Mouse (Mus musculus): ENCODE data around the gene Eaf2. TPM values are rescaled to one million over a fixed set of nuclear protein-coding genes. Genes with fewer than 3 reads are reported as not detected.
A peak's percentile ranks its signal among the peaks of the same experiment; 100 is the strongest.

Gene Eaf2
- polyA plus RNA-seq, 1 experiment from 2014 or later = 1.9 TPM

DNA sequence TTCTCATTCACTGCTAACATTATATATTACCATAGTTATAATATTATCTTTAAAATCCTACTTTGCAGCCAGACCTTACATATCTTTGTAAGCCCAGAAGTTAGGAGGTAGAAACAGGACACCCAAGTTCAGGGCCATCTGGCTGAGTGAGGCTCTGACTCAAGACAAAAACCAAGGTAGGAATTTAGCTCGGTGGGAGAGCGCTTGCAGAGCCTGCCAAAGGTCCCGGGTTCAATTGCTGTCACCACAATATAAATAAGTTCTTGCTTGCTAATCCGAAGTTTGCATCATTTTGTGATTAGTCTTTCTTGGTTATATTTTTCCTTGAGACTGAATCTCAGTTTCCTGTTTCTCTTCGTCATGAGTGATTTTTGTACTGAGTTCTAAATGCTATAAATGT, 28.4 kb upstream of the Eaf2 start:
- H3K4me3 ChIP-seq (ENCODE audit: low read length) = no peak overlapping the region
- 90% methylated on average over 5 of the region's 5 CpGs for WGBS
- no peaks in the 10 kb centered on the region for H3K9me3 ChIP-seq (ENCODE audit: control insufficient read depth, low read length)
- no peak overlapping the region for H3K4me2 ChIP-seq (ENCODE audit: low read depth, low read length)
- no peak overlapping the region for H3K9ac ChIP-seq (ENCODE audit: low read depth, low read length)
- peaks cover 5% of the 10 kb centered on the region; the same call in 1 of the 2 replicates for H3K36me3 ChIP-seq (ENCODE audit: control insufficient read depth, insufficient read depth, low read length)
- H3K27me3 ChIP-seq (replicated peaks; ENCODE audit: control insufficient read depth, insufficient read depth, low read length) = no peaks in the 10 kb centered on the region
- no peak overlapping the region for H3K27ac ChIP-seq (ENCODE audit: low read length)
- ATAC-seq = no peak
- H3K4me1 ChIP-seq (ENCODE audit: control insufficient read depth, insufficient read depth, low read length) = no peaks in the 10 kb centered on the region

DNA sequence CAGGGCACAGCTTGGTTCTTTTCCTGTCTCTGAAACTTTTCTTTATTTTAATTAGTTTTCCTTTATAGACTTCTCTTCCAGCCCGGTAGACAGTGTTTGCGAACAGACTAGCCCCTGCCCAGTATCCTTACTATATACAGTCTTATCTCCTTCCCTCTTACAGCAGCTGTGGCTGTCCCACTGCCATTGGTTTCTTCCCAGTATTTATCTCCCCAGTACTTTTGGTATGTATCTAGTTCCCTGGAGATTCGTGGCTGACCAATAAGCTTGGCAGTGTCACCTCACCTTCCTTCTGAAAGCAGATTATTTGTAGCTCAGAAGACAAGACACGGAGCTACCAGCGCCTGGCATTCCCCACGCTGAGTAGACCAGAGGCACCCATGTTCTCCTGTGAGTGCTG, 21.9 kb upstream of the Eaf2 start:
- Histone ChIP-seq H3K9me3 (ENCODE audit: control insufficient read depth, low read length) (no peaks in the 10 kb centered on the region), H3K9ac (ENCODE audit: low read depth, low read length) (no peak overlapping the region), H3K27ac (ENCODE audit: low read length) (no peak overlapping the region), H3K4me1 (ENCODE audit: control insufficient read depth, insufficient read depth, low read length) (no peaks in the 10 kb centered on the region), H3K4me2 (ENCODE audit: low read depth, low read length) (no peak overlapping the region), H3K4me3 (ENCODE audit: low read length) (no peak overlapping the region), H3K27me3 (replicated peaks; ENCODE audit: control insufficient read depth, insufficient read depth, low read length) (no peaks in the 10 kb centered on the region), H3K36me3 (ENCODE audit: control insufficient read depth, insufficient read depth, low read length) (peaks cover 9% of the 10 kb centered on the region; the same call in 1 of the 2 replicates)
- ATAC-seq = no peak
- 92% methylated on average over 6 of the region's 6 CpGs for WGBS

DNA sequence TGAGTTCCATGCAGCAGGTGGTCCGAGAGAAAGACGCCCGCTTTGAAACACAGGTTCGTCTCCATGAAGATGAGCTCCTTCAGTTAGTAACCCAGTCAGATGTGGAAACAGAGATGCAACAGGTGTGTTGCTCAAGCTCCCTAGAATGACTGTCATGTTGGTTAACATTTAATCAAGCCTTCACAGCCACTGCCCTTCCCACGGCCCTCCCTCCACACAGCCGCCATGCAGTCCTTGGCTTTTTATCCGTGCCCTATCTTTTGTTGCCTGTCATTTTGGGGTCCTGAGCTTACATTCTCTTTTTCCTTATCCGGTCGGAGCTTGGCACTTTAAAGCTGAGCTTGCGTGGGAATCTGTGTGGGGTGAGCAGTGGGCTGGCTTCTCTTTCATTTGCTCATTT, 18.5 kb upstream of the Eaf2 start:
- Histone ChIP-seq H3K36me3 (ENCODE audit: control insufficient read depth, insufficient read depth, low read length) (0 out of 2 replicates have a peak, but pooled peaks cover 3% of the 10 kb centered on the region), H3K9me3 (ENCODE audit: control insufficient read depth, low read length) (no peaks in the 10 kb centered on the region)

DNA sequence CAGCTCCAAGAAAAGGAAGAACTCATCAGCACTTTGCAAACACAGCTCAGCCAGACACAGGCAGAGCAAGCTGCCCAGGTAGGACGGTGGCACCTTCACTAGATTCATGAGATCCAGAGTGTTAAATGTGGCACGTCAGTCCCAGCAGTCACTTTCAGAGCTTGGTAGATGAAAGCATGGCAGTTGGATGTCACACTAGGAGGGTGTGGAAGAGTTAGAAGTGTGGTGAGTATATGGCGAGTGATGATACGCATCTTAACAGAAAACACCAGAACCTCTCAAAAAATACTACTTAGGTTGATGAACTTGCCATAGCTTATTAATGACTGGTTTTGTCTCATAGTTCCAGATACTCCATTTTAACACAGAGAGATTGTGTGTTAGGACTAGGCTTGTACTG, 16.6 kb upstream of the Eaf2 start:
- no peaks in the 10 kb centered on the region for H3K27me3 ChIP-seq (replicated peaks; ENCODE audit: control insufficient read depth, insufficient read depth, low read length)
- no peaks in the 10 kb centered on the region for H3K9me3 ChIP-seq (ENCODE audit: control insufficient read depth, low read length)
- no peak overlapping the region for H3K4me3 ChIP-seq (ENCODE audit: low read length)
- no peaks in the 10 kb centered on the region for H3K4me1 ChIP-seq (ENCODE audit: control insufficient read depth, insufficient read depth, low read length)
- H3K4me2 ChIP-seq (ENCODE audit: low read depth, low read length) = no peak overlapping the region
- no peaks in the 10 kb centered on the region for H3K36me3 ChIP-seq (ENCODE audit: control insufficient read depth, insufficient read depth, low read length)
- no peak for ATAC-seq
- no peak overlapping the region for H3K9ac ChIP-seq (ENCODE audit: low read depth, low read length)
- WGBS = 91% methylated on average over 4 of the region's 4 CpGs
- H3K27ac ChIP-seq (ENCODE audit: low read length) = no peak overlapping the region

More for the DNA sequence above, 18.5 kb upstream of the Eaf2 start:
- no peak overlapping the region for H3K4me2 ChIP-seq (ENCODE audit: low read depth, low read length)
- H3K9ac ChIP-seq (ENCODE audit: low read depth, low read length) = no peak overlapping the region
- no peak for ATAC-seq
- H3K27ac ChIP-seq (ENCODE audit: low read length) = no peak overlapping the region
- H3K4me3 ChIP-seq (ENCODE audit: low read length) = no peak overlapping the region
- no peaks in the 10 kb centered on the region for H3K27me3 ChIP-seq (replicated peaks; ENCODE audit: control insufficient read depth, insufficient read depth, low read length)
- H3K4me1 ChIP-seq (ENCODE audit: control insufficient read depth, insufficient read depth, low read length) = no peaks in the 10 kb centered on the region
- 85% methylated on average over 10 of the region's 10 CpGs for WGBS

DNA sequence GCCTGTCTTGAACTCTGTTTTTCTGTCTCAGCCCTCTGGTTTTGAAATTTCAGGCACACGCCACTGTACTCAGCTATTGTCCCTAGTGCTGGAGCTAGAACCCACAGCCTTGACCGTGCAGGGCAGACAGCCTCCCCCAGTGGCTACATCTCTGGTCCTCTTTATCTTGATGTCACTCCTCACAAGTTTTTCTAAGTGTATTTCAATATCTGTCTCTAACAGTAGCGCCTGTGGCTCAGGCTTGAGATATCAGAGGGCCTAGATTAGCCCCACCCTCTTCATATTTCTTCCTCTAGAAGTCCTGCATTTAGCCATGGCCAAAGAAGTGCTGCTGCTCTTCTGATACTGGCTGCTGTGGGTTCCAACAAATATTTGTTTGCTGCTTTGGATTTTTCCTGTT, 15.8 kb upstream of the Eaf2 start:
- no peak overlapping the region for H3K4me3 ChIP-seq (ENCODE audit: low read length)
- H3K9me3 ChIP-seq (ENCODE audit: control insufficient read depth, low read length) = no peaks in the 10 kb centered on the region
- no peaks in the 10 kb centered on the region for H3K27me3 ChIP-seq (replicated peaks; ENCODE audit: control insufficient read depth, insufficient read depth, low read length)
- H3K9ac ChIP-seq (ENCODE audit: low read depth, low read length) = no peak overlapping the region
- no peak overlapping the region for H3K27ac ChIP-seq (ENCODE audit: low read length)
- ATAC-seq = peak; percentile 78
- H3K4me1 ChIP-seq (ENCODE audit: control insufficient read depth, insufficient read depth, low read length) = no peaks in the 10 kb centered on the region
- no peaks in the 10 kb centered on the region for H3K36me3 ChIP-seq (ENCODE audit: control insufficient read depth, insufficient read depth, low read length)
- H3K4me2 ChIP-seq (ENCODE audit: low read depth, low read length) = no peak overlapping the region
- 93% methylated on average over 3 of the region's 3 CpGs for WGBS

DNA sequence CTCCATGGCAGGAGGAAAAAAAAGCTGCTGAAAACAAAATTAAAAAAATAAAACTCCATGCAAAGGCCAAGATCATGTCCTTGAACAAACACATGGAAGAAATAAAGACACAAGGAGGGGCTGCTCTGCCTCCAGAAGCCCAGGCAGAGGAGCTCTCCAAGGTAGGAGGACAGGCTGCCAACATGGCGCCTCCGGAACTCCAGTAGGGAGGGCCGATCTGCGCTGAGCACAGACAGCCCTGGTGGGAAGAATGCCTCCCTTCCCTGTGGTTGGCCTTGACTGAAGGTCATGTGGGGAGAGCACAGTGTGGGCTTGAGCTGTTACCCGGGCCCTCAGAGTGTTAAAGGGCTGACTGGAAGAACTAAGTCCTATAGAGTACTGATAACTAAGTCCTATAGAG, 12.7 kb upstream of the Eaf2 start:
- Histone ChIP-seq H3K36me3 (ENCODE audit: control insufficient read depth, insufficient read depth, low read length) (no peaks in the 10 kb centered on the region), H3K4me2 (ENCODE audit: low read depth, low read length) (no peak overlapping the region), H3K27me3 (replicated peaks; ENCODE audit: control insufficient read depth, insufficient read depth, low read length) (no peaks in the 10 kb centered on the region), H3K9ac (ENCODE audit: low read depth, low read length) (no peak overlapping the region), H3K9me3 (ENCODE audit: control insufficient read depth, low read length) (no peaks in the 10 kb centered on the region), H3K4me3 (ENCODE audit: low read length) (no peak overlapping the region), H3K4me1 (ENCODE audit: control insufficient read depth, insufficient read depth, low read length) (no peaks in the 10 kb centered on the region), H3K27ac (ENCODE audit: low read length) (no peak overlapping the region)
- 90% methylated on average over 5 of the region's 5 CpGs for WGBS
- no peak for ATAC-seq

DNA sequence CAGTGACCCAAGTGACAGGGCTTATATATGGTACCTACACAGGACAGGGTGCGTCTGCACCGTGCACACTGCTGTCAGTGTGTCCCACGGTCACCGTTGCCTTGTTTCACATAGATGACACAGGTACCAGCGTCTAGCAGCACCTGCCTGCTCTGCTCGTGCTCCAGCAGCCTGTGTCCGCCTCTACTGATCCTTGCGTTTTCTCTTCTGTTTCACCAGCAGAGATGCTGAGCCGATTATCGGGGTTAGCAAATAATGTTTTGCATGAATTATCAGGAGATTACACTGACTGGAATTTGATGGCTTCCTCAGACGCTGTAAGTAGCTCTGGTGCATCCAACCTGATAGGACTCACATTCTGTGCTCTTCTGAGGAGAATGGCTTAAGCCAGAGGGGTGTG, 11.1 kb upstream of the Eaf2 start:
- Histone ChIP-seq H3K4me2 (ENCODE audit: low read depth, low read length) (no peak overlapping the region), H3K9ac (ENCODE audit: low read depth, low read length) (no peak overlapping the region), H3K27ac (ENCODE audit: low read length) (no peak overlapping the region), H3K9me3 (ENCODE audit: control insufficient read depth, low read length) (no peaks in the 10 kb centered on the region), H3K36me3 (ENCODE audit: control insufficient read depth, insufficient read depth, low read length) (no peaks in the 10 kb centered on the region), H3K4me1 (ENCODE audit: control insufficient read depth, insufficient read depth, low read length) (no peaks in the 10 kb centered on the region), H3K4me3 (ENCODE audit: low read length) (no peak overlapping the region), H3K27me3 (replicated peaks; ENCODE audit: control insufficient read depth, insufficient read depth, low read length) (no peaks in the 10 kb centered on the region)
- WGBS = 94% methylated on average over 11 of the region's 11 CpGs
- ATAC-seq = no peak

DNA sequence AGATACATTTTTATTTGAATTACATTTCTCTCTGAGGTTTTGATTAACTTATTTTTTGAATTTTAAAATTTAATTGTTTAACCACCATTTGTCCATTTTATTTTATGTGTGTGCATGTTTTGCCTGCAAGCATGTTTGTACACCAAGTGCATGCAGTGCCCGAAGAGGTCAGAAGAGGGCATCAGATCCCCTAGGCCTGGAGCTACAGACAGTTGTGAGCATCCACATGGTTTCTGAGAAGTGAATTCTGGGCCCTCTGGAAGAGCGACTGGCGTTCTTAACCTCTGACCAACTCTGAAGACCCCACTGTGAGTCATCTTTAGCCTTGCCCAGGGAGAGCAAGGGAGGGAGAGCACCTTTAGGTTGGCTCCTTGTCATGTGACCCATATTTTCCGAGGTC, 10.1 kb upstream of the Eaf2 start:
- Histone ChIP-seq H3K4me3 (ENCODE audit: low read length) (no peak overlapping the region), H3K9ac (ENCODE audit: low read depth, low read length) (no peak overlapping the region), H3K36me3 (ENCODE audit: control insufficient read depth, insufficient read depth, low read length) (no peaks in the 10 kb centered on the region), H3K4me1 (ENCODE audit: control insufficient read depth, insufficient read depth, low read length) (no peaks in the 10 kb centered on the region), H3K27me3 (replicated peaks; ENCODE audit: control insufficient read depth, insufficient read depth, low read length) (no peaks in the 10 kb centered on the region), H3K4me2 (ENCODE audit: low read depth, low read length) (no peak overlapping the region), H3K9me3 (ENCODE audit: control insufficient read depth, low read length) (no peaks in the 10 kb centered on the region), H3K27ac (ENCODE audit: low read length) (no peak overlapping the region)
- no peak for ATAC-seq
- 89% methylated on average over 4 of the region's 4 CpGs for WGBS

DNA sequence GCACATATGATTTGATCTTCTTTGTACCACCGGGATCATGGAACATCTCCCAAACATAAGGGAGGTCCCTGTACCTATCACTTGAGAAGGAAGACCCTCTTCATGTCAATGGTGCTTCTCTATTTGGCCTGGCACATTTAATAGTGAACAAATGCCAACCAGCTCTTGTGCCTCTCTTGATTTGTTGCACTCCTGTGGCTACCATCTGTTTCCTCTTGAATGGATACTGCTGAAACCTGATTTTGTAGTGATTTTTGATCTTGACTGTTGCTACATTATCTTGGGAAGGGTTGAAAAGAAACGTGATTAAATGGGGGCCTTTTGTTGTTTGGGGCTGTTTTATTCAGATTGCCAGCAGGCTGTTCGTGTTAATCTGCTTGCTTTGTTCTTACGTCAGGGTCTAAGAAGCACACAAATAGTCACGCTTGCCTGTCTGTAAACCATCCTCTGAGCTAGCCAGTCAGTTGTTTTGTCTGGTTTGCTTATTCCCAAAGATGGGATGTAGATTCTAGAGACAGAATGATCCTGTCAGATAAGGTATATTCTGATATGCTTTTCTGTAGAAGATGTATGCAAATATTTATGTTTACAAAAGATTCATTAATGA, 8.0 kb upstream of the Eaf2 start:
- 75% methylated on average over 5 of the region's 5 CpGs for WGBS
- no peaks in the 10 kb centered on the region for H3K27me3 ChIP-seq (replicated peaks; ENCODE audit: control insufficient read depth, insufficient read depth, low read length)
- H3K9ac ChIP-seq (ENCODE audit: low read depth, low read length) = no peak overlapping the region
- peaks cover 11% of the 10 kb centered on the region for H3K4me1 ChIP-seq (ENCODE audit: control insufficient read depth, insufficient read depth, low read length)
- no peak overlapping the region for H3K4me3 ChIP-seq (ENCODE audit: low read length)
- H3K4me2 ChIP-seq (ENCODE audit: low read depth, low read length) = no peak overlapping the region
- no peaks in the 10 kb centered on the region for H3K36me3 ChIP-seq (ENCODE audit: control insufficient read depth, insufficient read depth, low read length)
- no peak for ATAC-seq
- no peak overlapping the region for H3K27ac ChIP-seq (ENCODE audit: low read length)
- no peaks in the 10 kb centered on the region for H3K9me3 ChIP-seq (ENCODE audit: control insufficient read depth, low read length)

DNA sequence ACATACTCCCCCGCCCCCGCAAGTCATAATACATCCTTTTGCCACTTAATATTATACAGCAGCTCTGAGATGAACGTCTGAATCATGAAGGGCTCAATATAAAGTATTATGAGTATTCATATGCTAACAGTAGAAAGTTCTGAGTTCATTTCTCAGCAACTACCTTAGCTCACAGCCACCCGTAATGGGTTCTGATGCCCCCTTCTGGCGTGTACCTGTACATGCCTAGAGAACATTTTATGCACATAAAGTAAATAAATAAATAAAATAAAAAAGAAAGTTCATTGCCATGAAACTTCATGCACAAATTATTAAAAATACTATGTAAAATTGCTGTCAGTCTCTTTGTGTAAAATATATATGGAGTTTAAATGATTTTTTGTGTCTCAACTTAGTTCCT, 2.5 kb upstream of the Eaf2 start:
- no peak overlapping the region for H3K27ac ChIP-seq (ENCODE audit: low read length)

More for the DNA sequence above, 2.5 kb upstream of the Eaf2 start:
- H3K4me2 ChIP-seq (ENCODE audit: low read depth, low read length) = no peak overlapping the region
- ATAC-seq = no peak
- no peaks in the 10 kb centered on the region for H3K9me3 ChIP-seq (ENCODE audit: control insufficient read depth, low read length)
- H3K9ac ChIP-seq (ENCODE audit: low read depth, low read length) = no peak overlapping the region
- no peak overlapping the region for H3K4me3 ChIP-seq (ENCODE audit: low read length)
- no peaks in the 10 kb centered on the region for H3K27me3 ChIP-seq (replicated peaks; ENCODE audit: control insufficient read depth, insufficient read depth, low read length)
- no peaks in the 10 kb centered on the region for H3K36me3 ChIP-seq (ENCODE audit: control insufficient read depth, insufficient read depth, low read length)
- 74% methylated on average over 5 of the region's 5 CpGs for WGBS
- H3K4me1 ChIP-seq (ENCODE audit: control insufficient read depth, insufficient read depth, low read length) = peaks cover 16% of the 10 kb centered on the region

All from intestine, embryonic 16.5 days (tissue).